Mouse (Mus musculus): ENCODE results near the gene Kdm2a.

The Kdm2a gene

GRCm38 (mm10) chr19:4397798-4398629 is at the start of gene Kdm2a:
Kdm2a (minus strand) TSS chr19:4398285.
- POLR2A ChIA-PET = interaction anchor here in 3 of 4 experiments (0.6 to 3.4 kb wide), 27 partner anchors 13 to 690 kb away, joined by 3 to 23 read pairs (median 4); partner anchors contain the start of genes Pcx (in 2 of the 3), Rhod (in 1 of the 3), Ssh3 (in 1 of the 3) and Yif1a (in 1 of the 3)
- CTCF ChIA-PET = interaction anchor here (0.5 to 1.9 kb wide), 13 partner anchors 13 to 346 kb away, joined by 3 to 12 read pairs (median 5); no protein-coding TSS in a partner anchor

GRCm38 (mm10) chr19:4447445-4447844 is 49.4 kb upstream of the Kdm2a start:
- POLR2A ChIA-PET = interaction anchor here in 1 of 4 experiments (1.1 kb wide), 1 partner anchor 8 kb away, joined by 5 read pairs; the partner anchor contains the start of gene Rhod
- CTCF ChIA-PET = interaction anchor here in 2 of 4 experiments (0.7 to 1.4 kb wide), 2 partner anchors 9 kb away, joined by 3 to 5 read pairs; no protein-coding TSS in a partner anchor

- POLR2A ChIA-PET = interaction anchor here in 1 of 4 experiments (1.1 kb wide), 1 partner anchor 8 kb away, joined by 5 read pairs; the partner anchor contains the start of gene Rhod
- CTCF ChIA-PET = interaction anchor here in 3 of 4 experiments (0.5 to 2.5 kb wide), 4 partner anchors 9 to 803 kb away, joined by 3 to 15 read pairs (median 4); no protein-coding TSS in a partner anchor
Observed at GRCm38 (mm10) chr19:4446661-4447420, 48.8 kb upstream of the Kdm2a start.

GRCm38 (mm10) chr19:4442408-4442807 is 44.3 kb upstream of the Kdm2a start:
- CTCF ChIA-PET = interaction anchor here (0.6 to 7.7 kb wide), 20 partner anchors 10 to 353 kb away, joined by 3 to 69 read pairs (median 4); partner anchors contain the start of gene Ankrd13d (in 1 of the 4)
- POLR2A ChIA-PET = interaction anchor here in 2 of 4 experiments (0.6 to 2.5 kb wide), 2 partner anchors 14 to 173 kb away, joined by 4 to 11 read pairs; partner anchors contain the start of gene Lrfn4 (in 1 of the 2)

GRCm38 (mm10) chr19:4441621-4442161 is 43.6 kb upstream of the Kdm2a start:
- CTCF ChIA-PET = interaction anchor here (0.5 to 7.7 kb wide), 61 partner anchors 8 to 577 kb away, joined by 3 to 69 read pairs (median 4); partner anchors contain the start of genes Ankrd13d (in 1 of the 4), Kdm2a (in 1 of the 4), Pcx (in 1 of the 4) and Rce1 (in 1 of the 4)

GRCm38 (mm10) chr19:4441090-4441591 is 43.1 kb upstream of the Kdm2a start:
- CTCF ChIA-PET = interaction anchor here (0.5 to 7.7 kb wide), 74 partner anchors 8 to 874 kb away, joined by 3 to 69 read pairs (median 4); partner anchors contain the start of genes Kdm2a (in 1 of the 4), Ndufs8 (in 1 of the 4), Pcx (in 1 of the 4) and Rce1 (in 1 of the 4)
- POLR2A ChIA-PET = interaction anchor here in 3 of 4 experiments (0.6 to 4.0 kb wide), 30 partner anchors 9 to 1218 kb away, joined by 3 to 42 read pairs (median 5); partner anchors contain the start of genes Ankrd13d (in 1 of the 3), Kdm2a (in 1 of the 3), Pcx (in 1 of the 3) and Pold4 (in 1 of the 3)

More at GRCm38 (mm10) chr19:4441621-4442161, 43.6 kb upstream of the Kdm2a start:
- POLR2A ChIA-PET = interaction anchor here in 3 of 4 experiments (0.5 to 4.0 kb wide), 20 partner anchors 9 to 1158 kb away, joined by 3 to 42 read pairs (median 6); partner anchors contain the start of genes Ankrd13d (in 1 of the 3), Kdm2a (in 1 of the 3), Lrfn4 (in 1 of the 3) and Pcx (in 1 of the 3)

GRCm38 (mm10) chr19:4440222-4440621 is 42.1 kb upstream of the Kdm2a start:
- CTCF ChIA-PET = interaction anchor here (0.5 to 7.7 kb wide), 42 partner anchors 7 to 579 kb away, joined by 3 to 69 read pairs (median 5); partner anchors contain the start of genes Ankrd13d (in 1 of the 4), Kdm2a (in 1 of the 4) and Pcx (in 1 of the 4)
- POLR2A ChIA-PET = interaction anchor here (0.5 to 4.0 kb wide), 40 partner anchors 8 to 596 kb away, joined by 3 to 42 read pairs (median 4); partner anchors contain the start of genes Ankrd13d (in 1 of the 4), Cdk2ap2 (in 1 of the 4), Gm21992 (in 1 of the 4) and Kdm2a (in 1 of the 4)

- POLR2A ChIA-PET = interaction anchor here in 3 of 4 experiments (1.0 to 4.0 kb wide), 21 partner anchors 8 to 372 kb away, joined by 3 to 42 read pairs (median 5); partner anchors contain the start of genes Gm21992 (in 1 of the 3), Kdm2a (in 1 of the 3), Pcx (in 1 of the 3) and Rbm14 (in 1 of the 3)
- CTCF ChIA-PET = interaction anchor here in 3 of 4 experiments (0.5 to 7.7 kb wide), 13 partner anchors 9 to 646 kb away, joined by 3 to 69 read pairs (median 11); partner anchors contain the start of genes Ankrd13d (in 1 of the 3) and Tmem151a (in 1 of the 3)
Observed at GRCm38 (mm10) chr19:4439161-4439801, 41.2 kb upstream of the Kdm2a start, which contains the start of gene Rhod. Rhod (minus strand) TSS chr19:4439432.

- ChIA-PET POLR2A (interaction anchor here in 3 of 4 experiments (1.0 to 4.0 kb wide), 12 partner anchors 9 to 155 kb away, joined by 3 to 42 read pairs (median 6); partner anchors contain the start of genes Kdm2a (in 1 of the 3) and Pcx (in 1 of the 3)), CTCF (interaction anchor here in 3 of 4 experiments (0.5 to 7.7 kb wide), 7 partner anchors 13 to 647 kb away, joined by 3 to 69 read pairs (median 39); partner anchors contain the start of gene Tmem151a (in 1 of the 3))
Observed at GRCm38 (mm10) chr19:4438791-4439160, 40.7 kb upstream of the Kdm2a start.

- POLR2A ChIA-PET = interaction anchor here in 2 of 4 experiments (0.6 to 4.0 kb wide), 6 partner anchors 10 to 154 kb away, joined by 3 to 42 read pairs (median 6); no protein-coding TSS in a partner anchor
- CTCF ChIA-PET = interaction anchor here in 2 of 4 experiments (0.6 to 7.7 kb wide), 4 partner anchors 12 to 171 kb away, joined by 5 to 69 read pairs (median 62); no protein-coding TSS in a partner anchor
Observed at GRCm38 (mm10) chr19:4437886-4438285, 39.8 kb upstream of the Kdm2a start.

- ChIA-PET CTCF (interaction anchor here in 3 of 4 experiments (0.6 to 1.4 kb wide), 6 partner anchors 10 to 264 kb away, joined by 3 to 7 read pairs (median 4); no protein-coding TSS in a partner anchor), POLR2A (interaction anchor here in 2 of 4 experiments (0.6 to 1.0 kb wide), 3 partner anchors 10 to 167 kb away, joined by 3 to 6 read pairs (median 4); partner anchors contain the start of gene Ssh3 (in 1 of the 2))
Observed at GRCm38 (mm10) chr19:4436254-4436653, 38.2 kb upstream of the Kdm2a start.

- ChIA-PET CTCF (interaction anchor here in 1 of 4 experiments (1.0 to 2.4 kb wide), 3 partner anchors 17 to 206 kb away, joined by 3 to 8 read pairs (median 3); no protein-coding TSS in a partner anchor), POLR2A (interaction anchor here in 1 of 4 experiments (1.2 kb wide), 1 partner anchor 9 kb away, joined by 3 read pairs; no protein-coding TSS in a partner anchor)
Observed at GRCm38 (mm10) chr19:4434999-4435398, 36.9 kb upstream of the Kdm2a start.

- POLR2A ChIA-PET = interaction anchor here (0.6 to 1.8 kb wide), 8 partner anchors 8 to 121 kb away, joined by 3 to 6 read pairs (median 4); no protein-coding TSS in a partner anchor
- CTCF ChIA-PET = interaction anchor here in 2 of 4 experiments (0.6 to 2.4 kb wide), 6 partner anchors 7 to 840 kb away, joined by 4 to 9 read pairs (median 7); no protein-coding TSS in a partner anchor
Observed at GRCm38 (mm10) chr19:4433756-4434155, 35.7 kb upstream of the Kdm2a start.

- ChIA-PET POLR2A (interaction anchor here in 1 of 4 experiments (1.5 kb wide), 1 partner anchor 39 kb away, joined by 3 read pairs; no protein-coding TSS in a partner anchor), CTCF (interaction anchor here in 3 of 4 experiments (1.1 to 2.5 kb wide), 4 partner anchors 10 to 46 kb away, joined by 3 to 12 read pairs (median 7); no protein-coding TSS in a partner anchor)
Observed at GRCm38 (mm10) chr19:4430091-4430620, 32.1 kb upstream of the Kdm2a start.

Data from embryonic stem cell, embryonic (primary cell).